Mouse (Mus musculus) kidney, adult 9 months (tissue): Measurements from ENCODE around the gene Haao.
A peak's percentile ranks its signal among the peaks of the same experiment; 100 is the strongest.

ENCODE experiments used
- DNase-seq: peaks from one replicate; pipeline ENCODE4 v3.0.0; 2022

Gene Haao

DNA sequence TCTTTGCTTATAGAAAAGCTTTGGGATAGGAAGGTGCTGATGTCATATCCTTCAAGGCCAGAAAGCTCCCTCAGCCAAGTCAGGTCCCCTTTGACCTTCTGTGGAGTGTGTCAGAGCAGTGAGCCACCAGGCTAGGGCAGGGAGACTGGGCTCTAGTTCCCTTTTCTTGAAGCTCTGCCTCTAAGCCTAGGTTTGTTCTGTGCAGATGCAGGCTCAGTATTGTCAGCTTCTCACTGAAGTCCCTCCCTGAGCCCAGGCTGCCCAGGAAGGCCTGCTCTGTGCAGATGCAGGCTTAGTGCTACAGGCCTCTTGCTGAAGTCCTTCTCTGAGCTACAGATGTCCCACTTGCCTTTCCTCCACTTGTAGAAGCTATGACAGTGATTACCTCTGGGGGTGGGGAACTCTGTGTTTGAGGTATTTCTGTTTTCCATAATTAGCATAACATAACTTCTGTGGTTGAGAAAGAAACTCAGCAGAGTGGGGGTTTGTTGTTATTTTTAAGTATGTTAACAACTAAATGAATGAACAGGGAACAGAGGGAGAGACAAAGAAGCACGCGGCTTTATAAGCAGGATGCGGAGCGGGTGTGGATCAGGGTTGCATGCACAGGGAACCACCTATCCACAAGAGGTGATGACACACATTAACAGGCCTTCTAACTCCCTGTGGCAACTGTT is 17.0 kb downstream of the Haao start:
- no peak for DNase-seq

DNA sequence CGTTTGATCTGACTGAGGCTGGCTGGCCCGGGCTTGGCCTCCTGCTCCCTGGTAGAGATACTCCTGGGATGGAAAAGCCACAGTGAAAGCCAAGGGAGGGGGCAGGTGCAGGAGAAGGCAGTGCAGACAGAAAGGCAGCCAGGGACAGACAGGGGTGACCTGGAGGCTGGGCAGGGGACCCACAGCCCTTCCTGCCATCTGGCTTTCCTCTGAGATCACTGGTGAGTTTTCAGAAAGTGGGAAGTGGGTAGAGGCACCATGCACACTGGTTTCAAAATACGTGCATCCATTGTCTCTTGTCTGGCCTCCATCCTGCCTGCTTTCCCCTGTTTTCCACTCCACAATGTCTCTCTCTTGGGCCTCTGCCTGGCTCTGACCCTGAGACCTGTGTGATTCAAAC is 18.4 kb downstream of the Haao start:
- no peak for DNase-seq

DNA sequence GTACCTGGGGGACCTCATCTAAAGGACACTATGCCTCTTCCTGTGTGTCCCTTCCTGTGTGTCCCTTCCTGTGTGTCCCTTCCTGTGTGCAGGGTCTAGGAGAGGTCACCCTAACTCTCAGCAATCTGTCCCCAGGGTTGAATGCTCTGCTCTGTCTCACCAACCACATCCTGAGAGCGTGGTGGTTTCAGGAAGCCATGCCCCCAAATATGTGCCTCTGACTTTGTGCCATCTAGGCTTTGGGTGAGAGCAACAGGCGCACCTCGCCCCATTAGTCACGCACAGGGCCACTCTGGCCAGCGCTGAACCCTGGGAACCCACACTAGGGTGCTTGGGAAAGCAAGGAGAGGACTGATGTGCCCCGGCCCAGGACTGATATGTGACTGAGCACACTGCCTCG is 23.9 kb downstream of the Haao start:
- DNase-seq = no peak

DNA sequence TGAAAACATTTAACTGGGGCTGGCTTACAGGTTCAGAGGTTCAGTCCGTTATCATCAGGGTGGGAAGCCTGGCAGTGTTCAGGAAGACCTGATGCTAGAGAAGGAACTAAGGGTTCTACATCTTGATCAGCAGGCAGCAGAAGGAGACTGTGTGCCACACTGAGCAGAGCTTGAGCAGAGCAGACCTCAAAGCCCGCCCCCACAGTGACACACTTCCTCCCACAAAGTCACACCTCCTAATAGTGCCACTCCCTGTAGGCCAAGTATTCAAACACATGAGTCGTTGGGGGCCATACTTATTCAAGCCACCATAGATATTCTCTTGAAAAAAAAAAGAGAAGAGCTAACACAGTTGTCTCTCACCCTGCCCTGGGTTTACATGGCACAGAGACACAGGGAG is 25.9 kb downstream of the Haao start:
- DNase-seq = no peak

DNA sequence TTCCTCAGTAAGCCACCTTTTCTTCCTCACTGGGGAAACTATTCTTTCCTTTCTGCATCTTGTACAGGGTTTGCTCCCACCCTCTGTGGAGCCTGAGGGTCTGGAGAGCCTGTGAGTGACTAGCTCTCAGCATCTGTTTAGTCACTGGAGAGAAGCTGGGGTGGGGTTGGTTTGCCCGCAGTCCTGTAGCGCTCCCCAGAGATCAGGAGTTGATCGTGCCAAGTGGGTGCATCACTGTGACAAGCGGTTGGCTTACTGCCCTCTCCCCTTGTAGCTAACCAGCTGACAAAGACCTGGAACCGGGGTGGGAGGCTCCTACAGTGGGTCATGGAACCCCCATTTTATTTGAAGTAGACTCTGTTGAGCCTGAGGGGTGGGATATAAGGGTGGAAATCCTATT is 27.1 kb downstream of the Haao start:
- DNase-seq = no peak

DNA sequence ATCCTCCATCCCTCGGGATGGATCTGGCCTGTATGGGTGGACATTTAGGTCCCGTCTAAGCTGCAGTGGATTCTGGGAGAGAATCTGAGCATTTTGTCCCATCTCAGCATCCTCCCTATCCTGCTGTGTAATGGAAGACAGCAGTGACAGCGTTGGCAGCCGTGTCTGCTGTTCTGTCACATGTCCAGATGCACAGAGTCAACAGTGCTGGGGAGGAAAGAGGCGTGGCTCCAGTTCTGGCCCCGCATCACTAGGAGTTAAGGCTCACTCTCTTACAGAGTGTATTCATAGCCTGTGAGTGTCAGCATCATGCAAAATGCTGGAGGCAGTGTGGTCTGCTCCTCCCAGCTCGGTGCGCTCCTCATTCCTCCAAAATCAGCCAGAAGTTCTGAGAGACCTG is 28.3 kb downstream of the Haao start:
- DNase-seq = no peak

DNA sequence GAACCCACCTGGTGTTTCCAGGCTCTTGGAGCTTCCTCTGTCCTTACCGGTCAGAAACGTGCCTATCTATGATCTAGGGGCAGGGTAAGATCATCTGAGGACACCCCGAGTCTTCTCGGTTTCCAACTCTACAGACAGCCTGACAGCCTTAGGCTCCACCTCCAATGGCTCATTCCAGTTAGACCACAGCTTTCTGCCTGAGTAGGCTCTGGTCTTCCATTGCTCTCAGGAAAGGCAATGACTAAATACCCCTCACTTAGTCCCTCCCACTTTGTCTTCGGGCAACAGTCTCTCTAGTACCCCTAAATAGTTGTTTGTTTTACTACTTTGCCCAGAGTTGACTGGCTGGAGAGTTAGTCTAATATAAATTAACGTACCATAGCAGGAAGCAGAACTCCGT is 30.8 kb downstream of the Haao start:
- no peak for DNase-seq

DNA sequence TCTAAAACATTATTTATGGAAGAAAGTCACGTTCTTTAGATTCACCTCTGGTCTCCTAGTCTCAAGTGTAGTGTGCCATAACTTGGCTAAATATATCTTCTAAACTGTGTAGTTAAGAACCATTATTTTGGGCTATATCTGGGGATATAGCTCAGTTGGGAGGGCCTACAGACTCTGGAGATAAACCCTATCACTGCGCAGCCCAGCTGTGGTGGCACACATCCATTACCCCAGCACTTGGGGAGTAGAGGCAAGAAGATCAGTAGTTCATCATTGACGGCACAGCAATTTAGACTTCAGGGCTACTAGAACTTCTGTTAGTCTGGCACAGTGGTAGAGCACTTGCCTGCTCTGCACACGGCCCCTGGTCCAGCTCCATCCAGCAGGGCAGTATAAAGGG is 34.7 kb downstream of the Haao start:
- DNase-seq = no peak

DNA sequence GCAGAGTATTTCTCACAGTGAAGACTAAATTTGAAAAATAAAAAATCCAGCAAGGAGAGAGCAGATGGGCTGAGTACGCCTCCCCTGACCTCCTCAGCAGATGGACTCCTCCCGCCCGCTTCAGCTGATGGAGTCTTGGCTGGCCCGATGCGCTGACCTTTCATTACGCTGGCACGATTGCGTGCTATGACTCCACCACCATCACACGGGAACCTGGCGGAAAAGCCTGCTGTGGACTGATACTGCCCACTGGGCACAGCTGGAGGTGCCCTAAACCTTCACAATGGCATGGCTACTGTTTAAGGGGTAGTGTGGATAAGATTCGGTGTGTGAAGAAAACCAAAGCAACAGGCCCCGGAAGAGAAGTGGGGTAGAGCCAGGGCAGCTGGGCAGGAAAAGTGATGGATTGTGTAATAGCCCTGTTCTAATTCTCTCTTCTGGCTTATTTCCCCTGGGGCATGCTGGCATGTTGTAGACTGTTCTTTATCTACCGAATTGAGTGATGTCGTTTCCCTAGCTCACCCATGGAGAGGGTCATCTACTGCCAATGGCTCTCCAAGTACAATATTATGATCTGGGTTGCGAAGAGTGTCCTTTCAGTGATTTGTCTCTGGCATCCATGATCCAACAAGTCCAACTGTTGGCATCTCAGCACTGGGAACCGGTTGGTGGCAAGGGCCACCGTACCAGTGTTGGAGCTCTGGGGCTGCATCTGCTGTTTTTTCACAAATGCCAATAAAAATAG is 35.4 kb downstream of the Haao start:
- DNase-seq = no peak

DNA sequence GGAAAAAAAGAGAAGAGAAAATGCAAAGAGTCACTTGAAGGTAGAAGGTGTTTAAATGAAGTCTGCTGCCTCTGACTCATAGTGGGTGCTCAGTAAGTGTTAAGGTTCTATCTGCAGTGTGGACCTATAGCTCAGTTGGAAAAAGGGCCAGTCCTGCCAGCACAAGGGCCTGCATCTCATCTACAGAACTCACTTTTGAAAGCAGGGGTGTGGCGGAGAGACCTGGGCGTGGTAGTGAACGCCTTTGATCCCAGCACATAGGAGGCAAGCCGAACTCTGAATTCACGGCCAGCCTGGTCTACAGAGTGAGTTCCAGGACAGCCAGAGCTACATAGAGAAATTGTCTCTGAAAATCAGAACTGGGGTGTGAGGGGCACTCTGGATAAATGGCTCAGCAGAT is 37.5 kb downstream of the Haao start:
- DNase-seq = no peak

DNA sequence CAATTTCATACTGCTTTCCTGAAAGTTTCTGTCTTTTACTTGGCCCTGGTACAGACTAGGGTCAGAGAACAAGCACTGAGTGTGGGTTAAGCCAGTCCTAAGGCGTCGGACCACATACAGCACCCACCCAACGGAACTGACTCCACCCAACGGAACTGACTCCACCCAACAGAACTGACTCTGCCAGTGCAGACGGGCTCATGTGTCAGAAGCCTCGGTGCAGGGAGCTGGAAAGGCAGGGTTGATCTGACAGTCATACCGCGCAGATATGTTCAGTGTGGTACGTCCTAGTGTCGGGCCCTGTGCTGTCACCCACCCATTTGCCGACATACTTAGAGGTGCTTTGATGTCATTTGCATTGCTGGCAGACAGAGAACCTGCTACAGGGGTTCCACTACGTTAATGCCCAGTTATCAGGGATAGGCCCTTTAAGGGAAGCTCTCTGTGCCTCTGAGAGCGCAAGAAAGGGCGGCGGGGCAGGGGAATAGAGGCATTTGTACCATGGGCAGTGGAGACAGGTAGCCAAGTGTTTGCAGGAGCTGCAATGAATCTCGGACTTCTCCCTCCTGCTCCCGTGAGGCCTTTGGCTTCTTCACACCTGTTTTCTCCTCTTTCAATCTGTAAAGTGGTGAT is 38.5 kb downstream of the Haao start:
- no peak for DNase-seq

DNA sequence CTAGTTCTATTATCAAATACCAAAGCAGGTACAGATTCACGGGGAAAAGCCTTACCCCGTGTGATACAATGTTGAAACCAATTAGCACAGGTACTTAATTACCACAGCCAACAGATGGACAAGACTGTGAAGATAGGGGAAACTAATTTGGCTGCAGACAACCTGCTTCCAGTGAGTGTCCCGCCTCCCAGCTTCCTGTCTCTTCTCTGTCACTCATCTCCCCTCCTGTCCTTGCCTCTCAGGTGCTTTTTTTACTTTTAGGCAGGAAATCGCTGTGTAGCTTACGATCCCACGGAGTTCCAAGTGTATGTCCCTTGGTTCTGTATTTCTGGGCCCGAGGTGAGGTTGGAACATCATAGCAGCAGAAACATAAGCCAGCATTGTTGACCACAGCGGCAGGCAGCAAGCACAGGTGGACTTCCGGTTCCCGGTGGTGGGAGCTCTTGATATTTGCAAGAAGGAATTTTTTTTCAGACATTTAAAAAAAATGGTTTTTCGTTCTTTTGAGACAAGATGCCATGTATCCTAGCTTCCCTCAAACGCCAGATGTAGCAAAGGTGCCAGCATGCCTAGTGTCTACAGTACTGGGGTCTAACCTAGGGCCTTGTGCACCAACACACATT is 39.2 kb downstream of the Haao start:
- no peak for DNase-seq

DNA sequence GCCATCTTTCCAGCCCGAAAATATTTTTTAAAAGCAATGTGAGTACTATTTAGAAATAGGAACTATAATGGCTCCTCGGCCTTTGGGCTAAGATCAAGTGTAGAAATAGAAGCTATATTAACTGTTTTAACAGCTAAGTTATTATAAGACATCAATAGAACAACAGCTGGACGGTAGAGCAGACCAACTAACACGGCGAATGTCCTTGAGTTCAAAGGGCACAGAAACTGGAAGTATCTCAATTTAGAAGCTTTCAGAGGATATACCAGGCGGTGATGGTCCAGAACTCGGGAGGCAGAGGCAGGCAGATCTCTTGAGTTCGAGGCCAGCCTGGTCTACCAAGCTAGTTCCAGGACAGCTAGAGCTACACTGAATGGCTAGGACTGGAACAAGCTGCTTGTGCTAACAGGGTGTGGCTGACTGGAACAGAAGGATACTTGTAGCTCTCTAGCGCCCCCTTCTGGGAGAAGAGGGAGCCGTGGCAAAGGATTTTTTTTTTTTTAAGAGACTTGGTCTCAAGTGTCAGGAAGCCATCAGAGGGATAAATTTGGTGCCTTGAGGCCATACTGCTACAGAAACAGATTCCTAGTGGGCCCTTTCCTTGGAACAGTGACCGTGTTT is 39.9 kb downstream of the Haao start:
- peak; percentile 67 for DNase-seq

DNA sequence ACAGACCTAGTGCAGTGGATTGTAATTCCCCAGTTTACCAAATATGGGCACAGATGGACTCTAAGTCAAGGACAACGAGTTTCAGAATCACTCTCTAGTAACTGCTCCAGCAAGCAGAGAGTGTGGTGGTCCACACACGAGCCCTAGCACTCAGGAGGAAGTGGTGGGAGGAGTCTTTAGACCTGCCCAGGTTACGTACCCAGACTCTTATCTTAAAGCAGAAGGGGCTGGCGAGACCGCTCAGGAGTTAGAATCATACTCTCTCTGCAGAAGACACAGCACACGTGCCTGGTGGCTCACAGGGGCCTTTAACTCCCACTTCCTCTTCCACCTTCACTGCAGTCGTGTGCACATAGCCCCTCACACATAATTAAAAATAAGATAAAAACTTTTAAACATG is 40.4 kb downstream of the Haao start:
- DNase-seq = no peak

DNA sequence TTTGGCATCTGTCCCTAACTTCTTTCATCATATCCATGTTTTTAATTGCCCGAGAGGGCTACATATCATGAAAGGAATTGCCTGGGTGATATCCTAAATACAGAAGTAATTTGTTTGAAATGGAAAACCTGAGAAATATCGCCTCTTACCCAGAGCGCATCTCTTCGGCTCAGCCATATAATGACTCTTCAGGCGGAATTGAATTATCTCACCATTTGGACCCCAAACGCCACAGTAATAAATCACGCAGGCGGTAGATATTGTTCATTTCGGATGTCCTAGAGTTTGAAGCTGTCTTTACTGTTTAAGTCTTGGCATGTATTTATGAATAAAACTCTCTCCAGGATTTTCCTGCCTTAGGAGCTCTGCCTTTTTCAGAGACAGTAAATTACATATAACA is 42.7 kb downstream of the Haao start:
- DNase-seq = no peak

DNA sequence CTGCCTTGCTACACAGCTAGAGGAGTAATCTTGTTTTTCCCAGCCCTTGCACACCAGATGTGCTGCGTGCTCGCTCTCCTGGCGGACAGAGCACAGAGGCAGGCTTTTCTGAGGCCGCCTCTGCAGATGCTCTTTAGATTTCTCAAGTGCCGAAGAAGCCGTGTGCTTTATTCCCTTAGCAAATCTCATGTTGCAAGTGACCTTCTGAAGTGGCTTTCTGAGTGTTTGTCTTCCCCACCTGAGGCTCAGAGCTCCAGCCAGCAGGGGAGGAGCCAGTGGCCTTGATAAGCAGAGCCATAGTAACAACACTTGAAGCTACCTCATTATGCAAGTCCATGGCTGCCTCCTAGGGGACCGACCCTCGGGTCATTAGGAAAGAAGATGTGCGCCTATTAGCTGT is 43.8 kb downstream of the Haao start:
- DNase-seq = no peak

DNA sequence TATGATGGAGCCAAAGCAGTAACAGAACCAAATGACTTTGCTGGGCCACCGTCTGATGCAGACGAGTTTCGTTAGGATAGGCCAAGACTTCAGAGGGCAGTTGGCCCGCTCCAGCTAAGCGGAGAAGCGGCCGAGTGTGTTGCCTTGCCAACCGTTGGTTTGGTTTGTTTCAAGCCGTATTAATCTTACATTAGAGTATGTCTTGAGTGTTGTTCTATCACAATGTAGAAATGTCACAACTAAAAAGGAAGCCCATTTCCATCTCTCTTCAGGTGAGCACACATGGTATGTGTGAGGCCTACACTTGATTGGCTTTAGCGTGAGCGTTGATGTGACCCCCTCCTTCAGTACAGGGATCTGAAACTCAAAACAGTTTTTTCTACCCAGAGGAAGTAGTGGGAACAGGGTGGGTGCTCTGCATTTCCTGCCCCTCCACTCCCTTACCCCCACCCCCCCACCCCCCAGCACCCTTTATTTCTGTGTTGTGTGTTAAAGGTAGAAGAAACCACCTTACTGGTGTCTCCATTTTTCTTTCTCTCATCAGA is 48.2 kb downstream of the Haao start:
- DNase-seq = no peak

DNA sequence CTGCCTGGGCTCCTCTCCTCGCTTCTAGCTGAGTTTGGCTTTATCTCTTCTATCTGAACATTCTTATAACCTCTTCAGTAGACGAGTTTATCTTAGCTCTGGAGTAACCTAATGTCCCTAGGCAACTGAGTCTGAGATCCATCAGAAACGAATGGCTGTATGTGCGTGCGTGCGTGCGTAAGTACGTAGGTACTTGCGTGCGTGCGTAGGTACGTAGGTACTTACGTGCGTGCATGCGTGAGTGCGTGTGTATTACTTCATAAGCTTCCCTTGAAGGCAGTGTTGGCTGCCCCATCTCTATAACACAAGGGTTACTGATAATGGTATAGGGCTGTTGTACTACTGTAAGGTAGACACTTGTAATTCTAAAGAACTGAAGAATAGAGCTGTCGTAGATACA is 52.6 kb downstream of the Haao start:
- DNase-seq = no peak

DNA sequence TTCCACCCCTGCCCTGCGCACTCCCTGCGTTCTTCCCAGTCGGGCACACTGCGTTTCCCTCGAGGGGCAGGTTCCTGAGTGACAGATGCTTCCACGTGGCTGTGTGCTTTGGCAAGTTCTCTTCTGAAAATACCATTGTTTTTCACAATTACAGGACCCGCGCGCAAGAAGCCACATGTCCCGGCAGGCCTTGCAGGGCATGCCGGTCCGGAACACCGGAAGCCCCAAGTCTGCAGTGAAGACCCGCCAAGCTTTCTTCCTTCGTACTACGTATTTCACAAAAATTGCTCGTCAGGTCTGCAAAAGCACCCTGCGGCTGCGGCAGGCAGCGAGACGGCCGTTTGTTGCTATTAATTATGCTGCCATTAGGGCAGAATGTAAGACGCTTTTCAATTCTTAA is 55.4 kb downstream of the Haao start:
- no peak for DNase-seq

DNA sequence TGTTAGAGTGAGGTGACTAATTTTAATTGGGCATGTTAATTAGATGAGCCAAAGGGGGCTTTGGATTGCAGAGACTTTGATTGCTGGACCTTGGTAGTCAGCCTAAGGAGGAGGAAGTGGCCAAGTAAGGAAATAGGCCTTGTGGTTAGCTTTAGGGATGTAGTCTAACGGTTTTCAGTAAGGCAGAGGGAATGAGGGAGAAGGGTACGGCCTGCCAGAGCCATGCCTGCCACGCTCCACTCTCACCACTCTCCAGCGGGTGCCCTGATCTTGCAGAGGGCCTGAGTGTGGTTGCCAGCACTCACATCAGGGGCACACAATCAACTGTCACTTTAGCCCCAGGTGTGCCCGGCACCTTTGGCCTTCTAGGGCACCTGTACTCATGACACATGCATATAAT is 57.6 kb downstream of the Haao start:
- DNase-seq = no peak

DNA sequence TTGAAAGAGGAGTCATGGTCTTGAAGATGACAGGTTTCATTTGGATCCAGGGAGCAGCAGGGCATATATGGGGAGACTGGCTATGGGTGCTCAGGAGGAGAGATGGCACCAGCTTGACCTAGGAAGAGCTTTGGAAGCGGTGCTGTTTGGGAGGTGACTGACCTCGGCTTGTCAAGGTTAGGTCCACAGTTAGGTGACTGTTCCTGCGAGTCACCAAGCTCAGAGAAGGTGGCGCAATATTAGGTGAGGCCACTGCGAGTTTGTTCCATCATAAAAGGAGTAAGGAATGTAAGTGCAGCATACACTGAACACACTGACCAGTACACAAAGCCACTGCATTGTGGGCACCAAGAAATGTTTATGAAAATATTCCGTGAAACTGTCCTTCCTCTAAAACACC is 61.3 kb downstream of the Haao start:
- no peak for DNase-seq

DNA sequence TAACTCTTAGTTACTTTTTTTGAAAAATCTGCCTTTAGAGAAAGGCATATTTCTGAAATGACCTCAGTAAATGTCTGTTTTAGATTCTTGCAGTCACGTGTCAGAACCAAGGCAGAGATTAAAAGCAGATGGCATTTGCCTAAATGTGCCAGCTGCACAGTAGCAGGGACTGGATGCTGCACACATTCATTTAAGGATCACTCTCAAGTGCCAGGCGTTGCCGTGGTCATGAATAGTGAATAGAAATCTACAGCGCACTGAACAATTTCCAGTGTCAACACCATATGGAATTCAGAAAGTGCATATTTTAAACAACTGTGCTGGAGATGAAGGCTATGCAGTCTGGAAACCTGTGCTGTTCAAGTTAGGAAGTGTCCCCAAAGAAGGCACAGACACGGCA is 65.0 kb downstream of the Haao start:
- DNase-seq = no peak
